Comparison of ENCODE assay signal across 21 mouse cellular contexts in the genomic region with DNA sequence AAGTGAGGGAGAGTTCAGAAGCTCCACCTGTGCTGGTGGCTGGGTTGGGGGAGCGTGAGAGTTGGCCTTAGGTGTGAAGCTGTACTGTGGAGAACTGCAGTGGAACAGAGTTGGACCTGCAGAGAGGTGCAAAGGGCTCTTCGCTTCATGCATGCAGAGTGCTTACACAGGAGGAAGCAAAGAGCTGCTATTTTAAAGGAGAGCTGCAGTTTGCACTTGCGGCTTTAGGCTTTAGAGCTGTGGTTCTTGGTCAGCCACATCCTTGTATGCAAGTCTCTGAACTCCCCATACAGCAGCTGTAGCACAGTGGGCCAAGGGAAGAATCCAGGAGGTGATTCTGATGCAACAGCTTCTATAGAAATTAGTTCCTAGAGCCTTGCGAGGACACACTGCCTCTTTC.
DNase-seq lines count a peak whose midpoint lies in the region; ATAC-seq and TF ChIP-seq lines count a peak whose summit lies in the region.
"Had no signal": no experiment of that assay in that cellular context is flagged by ENCODE, and none has a peak within 500 bp of the region (broad histone marks: within the 10 kb centered on the region; RNA-seq: fewer than 3 reads in every experiment).

No protein-coding gene starts in this region.

- ATAC-seq in megakaryocyte progenitor cell, adult 5-6 weeks (replicated peaks; ENCODE audit: poor library complexity): peak; percentile 96
- ATAC-seq: activated CD4-positive, CD25-positive, alpha-beta regulatory T cell, adult 4 months; forebrain, postnatal 0 days; midbrain, embryonic 13.5 days had no signal

- no peak for TF ChIP-seq CTCF in CH12.LX (conservative IDR thresholded peaks at IDR 0.05 in 1 of 2, IDR thresholded peaks at IDR 0.05 in 1 of 2; ENCODE audit: low read depth in 2 of 2, low read length in 2 of 2)

- TF ChIP-seq POLR2A in CH12.LX (IDR thresholded peaks at IDR 0.05; ENCODE audit: low read depth, low read length): no peak

- H3K36me3 ChIP-seq in CH12.LX (replicated peaks in 1 of 2; ENCODE audit: control insufficient read depth in 1 of 2, insufficient read depth in 1 of 2, low read length in 1 of 2): no peaks in the 10 kb centered on the region
- H3K36me3 ChIP-seq: embryonic facial prominence, embryonic 13.5 days; hindbrain, embryonic 15.5 days; midbrain, embryonic 13.5 days had no signal

- no peak overlapping the region for H3K4me2 ChIP-seq in CH12.LX (ENCODE audit: insufficient read depth, low read depth, poor library complexity, severe bottlenecking)
- H3K4me2 ChIP-seq: embryonic facial prominence, embryonic 13.5 days; hindbrain, embryonic 15.5 days; midbrain, embryonic 13.5 days had no signal

- no peaks in the 10 kb centered on the region for H3K79me2 ChIP-seq in CH12.LX (replicated peaks; ENCODE audit: control insufficient read depth, extremely low read depth, insufficient read depth, poor library complexity, severe bottlenecking)

- dilution Hi-C loops in CH12.LX (cut with MboI; ENCODE audit: extremely low pct_ligation_motif_present, extremely low pct_unique_long_range_greater_than_20kb, low sequenced_read_pairs): no loop called here

- H3K4me3 ChIP-seq in CH12.LX (replicated peaks in 1 of 3; ENCODE audit: low read depth in 2 of 3, low read length in 2 of 3, poor library complexity in 1 of 3): no peak overlapping the region
- H3K4me3 ChIP-seq: embryonic facial prominence, embryonic 13.5 days; hindbrain, embryonic 15.5 days; midbrain, embryonic 13.5 days; myocyte had no signal

- H3K9ac ChIP-seq in CH12.LX (ENCODE audit: insufficient read depth, low read depth): no peak overlapping the region
- H3K9ac ChIP-seq: embryonic facial prominence, embryonic 13.5 days; forebrain, postnatal 0 days; hindbrain, embryonic 15.5 days; midbrain, embryonic 13.5 days had no signal

- H3K4me1 ChIP-seq in CH12.LX (ENCODE audit: control insufficient read depth in 1 of 2, insufficient read depth in 2 of 2): peaks cover 19 to 61% of the 10 kb centered on the region in 2 experiments
- H3K4me1 ChIP-seq: hindbrain, embryonic 15.5 days; midbrain, embryonic 13.5 days had no signal

- no peak for TF ChIP-seq EP300 in CH12.LX (IDR thresholded peaks at IDR 0.05; ENCODE audit: low read length)

- in situ Hi-C loops in CH12.LX (cut with MboI; ENCODE audit: low pct_ligation_motif_present, low pct_unique_long_range_greater_than_20kb, low sequenced_read_pairs): loop anchor here (25.0 kb wide), 1 partner anchor 219 kb away; no protein-coding TSS in a partner anchor

- no peaks in the 10 kb centered on the region for H3K9me3 ChIP-seq in CH12.LX (replicated peaks; ENCODE audit: low read length)
- H3K9me3 ChIP-seq: embryonic facial prominence, embryonic 13.5 days; hindbrain, embryonic 15.5 days; midbrain, embryonic 13.5 days had no signal

- H3K27ac ChIP-seq in CH12.LX (ENCODE audit: insufficient read depth, low read depth): no peak overlapping the region
- H3K27ac ChIP-seq: embryonic facial prominence, embryonic 13.5 days; hindbrain, embryonic 15.5 days; midbrain, embryonic 13.5 days; stomach, postnatal 0 days had no signal

- TF ChIP-seq RAD21 in CH12.LX (IDR thresholded peaks at IDR 0.05; ENCODE audit: low read depth, low read length): no peak

- DNase-seq in CD4-positive helper T cell, adult 2 months (ENCODE audit: low read depth, low spot score): peak; percentile 75
- peak; percentile 43 for DNase-seq in CH12.LX (ENCODE audit: extremely low read depth)
- peak; percentile 46 for DNase-seq in thymus, postnatal 14 days
- DNase-seq in embryo, embryonic 9.5 days (ENCODE audit: extremely low spot score): no peak
- DNase-seq in frontal cortex, postnatal 36 days (ENCODE audit: low spot score in 2 of 2): no peak
- DNase-seq in embryo, embryonic 11 days: no peak
- DNase-seq: adrenal gland, postnatal 25 days; cerebellum, adult 2 months; forebrain, postnatal 0 days; gastrocnemius, postnatal 10 days; heart, postnatal 14 days; kidney, adult 2 months; kidney, postnatal 4 days; lung, postnatal 14 days had no signal

- H3K27me3 ChIP-seq in CH12.LX (replicated peaks): no peaks in the 10 kb centered on the region
- H3K27me3 ChIP-seq: embryonic facial prominence, embryonic 13.5 days; hindbrain, embryonic 15.5 days; midbrain, embryonic 13.5 days had no signal

TF ChIP-seq in CH12.LX, 34 proteins besides CTCF, POLR2A, EP300 and RAD21:
- TF ChIP-seq ZC3H11A (IDR thresholded peaks at IDR 0.05; ENCODE audit: low read depth, low read length): no peak
- TF ChIP-seq ETS1 (conservative IDR thresholded peaks at IDR 0.05; ENCODE audit: low read depth, low read length): 0 out of 2 replicates have a peak, but pooled peaks have one; percentile 8
- no peak for TF ChIP-seq POLR2AphosphoS2 (IDR thresholded peaks at IDR 0.05; ENCODE audit: low read depth, low read length)

Comparison
In these comparisons a context has a peak if more than half of its experiments do, and no peak if none do; other contexts are left out.
1. DNase-seq: peak in CD4-positive helper T cell, adult 2 months (single experiment), CH12.LX (single experiment) and thymus, postnatal 14 days (single experiment); none in embryo, embryonic 9.5 days (single experiment), frontal cortex, postnatal 36 days (0 of 2) and embryo, embryonic 11 days (single experiment).